Mouse (Mus musculus): ENCODE measurements around the gene Vsx1.

- TF ChIP-seq CTCF (IDR thresholded peaks at IDR 0.05; ENCODE audit: borderline replicate concordance, insufficient read depth, low read depth, low read length) = no peak
- no peak for TF ChIP-seq POLR2A (IDR thresholded peaks at IDR 0.05; ENCODE audit: borderline replicate concordance, insufficient read depth, low read length)
Measured at GRCm38 (mm10) chr2:150664152-150664920, 24.8 kb downstream of the Vsx1 start.

Data from cerebellum, adult 2 months (tissue).